Mouse (Mus musculus) lung, adult 2 months (tissue): ENCODE measurements around the gene Pou4f1. TPM values are rescaled to one million over a fixed set of nuclear protein-coding genes. Genes with fewer than 3 reads are reported as not detected.

ENCODE experiments used
- DNase-seq: peaks from one replicate; pipeline ENCODE4 v3.0.0; 2022
- H3K4me1 ChIP-seq: fragments of 200-500 bp; 2 replicates; pipeline ENCODE4 v1.6.1; 2011; ENCODE audit warnings: low read length; ENCODE audit not compliant: control insufficient read depth, insufficient read depth
- H3K4me3 ChIP-seq: fragments of 200-500 bp; replicated peaks from 2 replicates; pipeline ENCODE3; 2011; ENCODE audit warnings: low read depth, mild to moderate bottlenecking, control low read depth, low read length; ENCODE audit errors: extremely low read depth
- CTCF ChIP-seq: fragments of 200-500 bp; IDR thresholded peaks from 2 replicates; pipeline ENCODE4 v1.5.1; 2011; ENCODE audit warnings: mild to moderate bottlenecking, low read length, control low read depth; ENCODE audit not compliant: insufficient read depth
- POLR2A ChIP-seq: fragments of 200-500 bp; IDR thresholded peaks from 2 replicates; pipeline ENCODE4 v1.6.1; 2011; ENCODE audit warnings: low read depth, mild to moderate bottlenecking, control low read depth, low read length, borderline replicate concordance; ENCODE audit errors: extremely low read depth
- WGBS: fragments of 180-500 bp; shearing (Covaris S2); methylation state at CpG from one replicate; pipeline ENCODE4 v1.1.7; 2018; 5-methylcytosine and 5-hydroxymethylcytosine counted together
- polyA plus RNA-seq: library from polyadenylated mRNA; depleted of rRNA; stranded (reverse); fragments of >200 nt; gene quantifications from 2 replicates; pipeline ENCODE4 v1.2.3, GENCODE M21; 2012

The Pou4f1 gene
- polyA plus RNA-seq, 1 experiment = 0.06 TPM

- peaks cover 2% of the 10 kb centered on the region for H3K4me1 ChIP-seq
- 2% methylated on average over 64 of the region's 64 CpGs for WGBS
- TF ChIP-seq POLR2A (no peak), CTCF (no peak)
- H3K4me3 ChIP-seq = no peak overlapping the region
- DNase-seq = no peak
These were observed 2.1 kb downstream of the Pou4f1 start for GRCm38 (mm10) chr14:104465483-104466235.

- WGBS = 10% methylated on average over 5 of the region's 5 CpGs
- peaks cover 2% of the 10 kb centered on the region for H3K4me1 ChIP-seq
- H3K4me3 ChIP-seq = no peak overlapping the region
- DNase-seq = no peak
- TF ChIP-seq CTCF = no peak
- no peak for TF ChIP-seq POLR2A
These were observed 3.0 kb downstream of the Pou4f1 start for GRCm38 (mm10) chr14:104464841-104465240.

DNA sequence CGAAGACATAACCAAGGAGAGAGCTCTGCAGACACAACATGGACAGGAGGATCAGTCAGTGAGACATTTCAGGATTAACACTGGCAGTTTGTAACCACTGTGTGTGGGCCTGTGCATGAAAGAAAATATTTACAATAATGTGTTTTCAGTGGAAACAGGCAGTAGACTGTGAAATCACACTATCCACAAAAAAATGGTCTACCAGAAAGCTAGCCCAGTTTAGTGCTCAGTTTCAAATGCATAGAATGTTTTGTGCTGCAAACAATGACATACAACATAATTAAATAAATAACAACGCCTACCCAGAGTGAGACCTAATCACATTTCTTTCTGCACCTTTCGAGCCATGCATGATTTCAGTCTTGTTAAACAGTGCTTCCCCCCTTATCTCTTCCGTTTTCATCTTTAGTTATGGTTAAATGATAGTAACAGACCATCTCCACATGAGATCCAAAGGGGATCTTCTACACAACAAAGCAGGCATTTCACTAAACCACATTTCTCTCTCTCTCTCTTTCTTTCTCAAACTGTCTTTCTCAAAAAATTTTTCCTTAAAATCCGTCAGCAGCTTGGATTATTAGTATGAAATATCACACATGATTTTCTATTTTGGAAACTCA, 4.1 kb downstream of the Pou4f1 start:
- Histone ChIP-seq H3K4me3 (no peak overlapping the region), H3K4me1 (peaks cover 2% of the 10 kb centered on the region)
- DNase-seq = no peak
- TF ChIP-seq CTCF = no peak
- no peak for TF ChIP-seq POLR2A
- 6% methylated on average over 5 of the region's 5 CpGs for WGBS

- no peak for DNase-seq
- TF ChIP-seq POLR2A = no peak
- no peak for TF ChIP-seq CTCF
- Histone ChIP-seq H3K4me1 (no peaks in the 10 kb centered on the region; the same call in 1 of the 2 replicates), H3K4me3 (no peak overlapping the region)
- WGBS = 8% methylated on average over 10 of the region's 10 CpGs
These were observed 6.2 kb downstream of the Pou4f1 start for GRCm38 (mm10) chr14:104461286-104462240.

- TF ChIP-seq POLR2A = no peak
- TF ChIP-seq CTCF = no peak
- no peaks in the 10 kb centered on the region for H3K4me1 ChIP-seq
- WGBS = 3% methylated on average over 59 of the region's 59 CpGs
- DNase-seq = no peak
- H3K4me3 ChIP-seq = no peak overlapping the region
These were observed 7.2 kb downstream of the Pou4f1 start for GRCm38 (mm10) chr14:104460325-104461285.

DNA sequence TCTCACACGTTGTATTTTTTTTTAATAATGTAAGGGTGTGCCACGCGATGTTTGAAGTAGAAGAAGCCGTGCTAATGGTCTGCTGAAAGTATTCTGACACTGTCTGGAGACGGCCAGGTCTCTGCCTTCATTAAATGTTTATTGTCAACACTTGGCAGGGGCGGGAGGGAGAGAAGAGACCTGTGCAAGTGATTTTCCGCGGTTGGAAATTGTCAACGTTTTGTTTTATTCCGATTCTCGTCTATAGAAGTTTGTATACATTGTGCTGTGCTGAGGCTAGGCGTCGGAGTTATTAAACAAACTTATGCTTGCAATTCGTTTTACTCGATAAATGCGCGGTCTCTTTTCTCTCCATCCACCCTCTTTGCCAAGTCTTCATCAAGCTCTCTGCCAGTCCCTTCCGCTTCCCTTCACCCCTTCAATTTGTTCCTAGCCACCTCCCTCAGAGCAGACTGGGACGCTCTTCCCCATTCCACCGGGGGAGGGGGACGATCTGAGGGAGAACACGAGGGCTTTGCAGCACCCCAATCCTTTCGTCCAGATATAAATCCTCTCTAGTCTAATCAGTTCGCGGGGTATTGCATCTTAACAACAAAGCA, 8.2 kb downstream of the Pou4f1 start:
- whole genome bisulfite sequencing = 2% methylated on average over 25 of the region's 25 CpGs
- no peaks in the 10 kb centered on the region for H3K4me1 ChIP-seq
- TF ChIP-seq POLR2A = no peak
- TF ChIP-seq CTCF = no peak
- H3K4me3 ChIP-seq = no peak overlapping the region
- no peak for DNase-seq

- TF ChIP-seq CTCF (no peak), POLR2A (no peak)
- no peak for DNase-seq
- WGBS = 5% methylated on average over 19 of the region's 19 CpGs
- no peak overlapping the region for H3K4me3 ChIP-seq
- H3K4me1 ChIP-seq = no peaks in the 10 kb centered on the region
These were observed 8.9 kb downstream of the Pou4f1 start for GRCm38 (mm10) chr14:104458728-104459512.
